Mouse (Mus musculus) ES-Bruce4 (cell line): ENCODE results near the gene Zdhhc16.

Experiments
- CTCF ChIP-seq: IDR thresholded peaks from one replicate; pipeline ENCODE4 v1.8.1; 2011; ENCODE audit warnings: low read depth, low read length
- EP300 ChIP-seq: IDR thresholded peaks from 2 replicates; pipeline ENCODE4 v1.6.1; 2011; ENCODE audit warnings: low read depth, low read length; ENCODE audit not compliant: insufficient read depth

DNA sequence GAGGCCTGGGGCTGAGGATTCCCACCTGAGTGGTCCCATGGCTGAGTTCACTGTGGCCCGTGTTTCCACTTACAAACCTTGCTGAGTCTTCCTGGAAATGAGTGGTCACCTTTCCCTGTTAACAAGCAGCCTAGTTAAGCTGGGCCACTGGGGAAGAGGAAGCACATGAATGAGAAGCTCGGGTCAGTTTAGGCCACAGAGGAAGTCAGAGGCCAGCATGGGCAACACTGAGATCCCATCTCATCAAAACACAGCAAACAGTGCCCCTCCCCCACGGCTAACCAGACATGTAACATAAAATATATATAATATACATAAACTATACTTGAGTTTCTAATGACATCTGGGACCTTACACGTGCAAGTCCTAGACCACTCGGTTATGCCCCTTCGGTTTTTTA is 56.5 kb downstream of the Zdhhc16 start:
- TF ChIP-seq CTCF (no peak), EP300 (no peak)
